Mouse (Mus musculus) MEL (cell line): ENCODE measurements around the gene Ephb2. TPM values are rescaled to one million over a fixed set of nuclear protein-coding genes. Genes with fewer than 3 reads are reported as not detected.

Source experiments
- DNase-seq: peaks from one replicate; pipeline ENCODE4 v3.0.0; 2011; ENCODE audit warnings: low read depth, low spot score
- H3K27ac ChIP-seq: 2 replicates; pipeline ENCODE4 v1.5.1; 2012; ENCODE audit warnings: low read depth, mild to moderate bottlenecking, control low read depth, low read length, moderate library complexity; ENCODE audit not compliant: control insufficient read depth
- H3K27me3 ChIP-seq, 2 experiments: fragments of 150-350 bp in 1 of 2; sonication (generic) in 1 of 2; 2 replicates each; pipeline ENCODE4 v1.6.1; 2012; ENCODE audit warnings: low read length in 2 of 2, mild to moderate bottlenecking in 2 of 2, improper control_type of control experiment in 1 of 2, moderate library complexity in 1 of 2; ENCODE audit not compliant: insufficient read depth in 2 of 2, control insufficient read depth in 1 of 2
- H3K36me3 ChIP-seq, 2 experiments: 2 replicates each; pipeline ENCODE4 v1.6.1; 2012 to 2014; ENCODE audit warnings: low read length in 2 of 2, improper control_type of control experiment in 1 of 2, inconsistent platforms in 1 of 2, mild to moderate bottlenecking in 1 of 2; ENCODE audit not compliant: insufficient read depth in 2 of 2, control insufficient read depth in 1 of 2
- H3K4me1 ChIP-seq, 2 experiments: fragments of 150-350 bp in 1 of 2; sonication (generic) in 1 of 2; 2 replicates each; pipeline ENCODE4 v1.6.1; 2012; ENCODE audit warnings: low read length in 2 of 2, improper control_type of control experiment in 1 of 2, mild to moderate bottlenecking in 1 of 2; ENCODE audit not compliant: insufficient read depth in 2 of 2, control insufficient read depth in 1 of 2
- H3K4me3 ChIP-seq, 2 experiments: fragments of 150-350 bp in 1 of 2; sonication (generic) in 1 of 2; 2 replicates each; pipeline ENCODE4 v1.5.1; 2012; ENCODE audit warnings: low read depth in 2 of 2, low read length in 2 of 2, mild to moderate bottlenecking in 2 of 2, moderate library complexity in 2 of 2, control low read depth in 1 of 2, improper control_type of control experiment in 1 of 2; ENCODE audit not compliant: control insufficient read depth in 1 of 2, insufficient read depth in 1 of 2
- H3K79me2 ChIP-seq: 2 replicates; pipeline ENCODE4 v1.6.1; 2012; ENCODE audit warnings: mild to moderate bottlenecking, low read length, moderate library complexity; ENCODE audit not compliant: control insufficient read depth, poor library complexity, insufficient read depth
- H3K9ac ChIP-seq: 2 replicates; pipeline ENCODE4 v1.6.1; 2012; ENCODE audit warnings: low read depth, mild to moderate bottlenecking, control low read depth, low read length, moderate library complexity; ENCODE audit not compliant: control insufficient read depth, poor library complexity, severe bottlenecking
- H3K9me3 ChIP-seq: fragments of 150-350 bp; sonication (generic); replicated peaks from 2 replicates; pipeline ENCODE4 v1.6.1; 2012; ENCODE audit warnings: mild to moderate bottlenecking, low read length, improper control_type of control experiment, moderate library complexity; ENCODE audit not compliant: insufficient read depth
- BHLHE40 ChIP-seq: IDR thresholded peaks from 2 replicates; pipeline ENCODE4 v1.6.1; 2012; ENCODE audit warnings: low read depth, mild to moderate bottlenecking, inconsistent platforms, low read length, improper control_type of control experiment, borderline replicate concordance
- CHD1 ChIP-seq: IDR thresholded peaks from 2 replicates; pipeline ENCODE4 v1.6.1; 2012; ENCODE audit warnings: low read depth, mild to moderate bottlenecking, inconsistent platforms, low read length, improper control_type of control experiment
- CHD2 ChIP-seq: IDR thresholded peaks from 2 replicates; pipeline ENCODE4 v1.6.1; 2011; ENCODE audit warnings: low read length, improper control_type of control experiment
- E2F4 ChIP-seq: IDR thresholded peaks from 2 replicates; pipeline ENCODE4 v1.6.1; 2011; ENCODE audit warnings: low read depth, low read length, improper control_type of control experiment, borderline replicate concordance
- ELF1 ChIP-seq: IDR thresholded peaks from 2 replicates; pipeline ENCODE4 v1.6.1; 2014; ENCODE audit warnings: low read depth, mild to moderate bottlenecking, inconsistent platforms, low read length, improper control_type of control experiment, moderate library complexity
- EP300 ChIP-seq, 2 experiments: IDR thresholded peaks; 2 replicates each; pipeline ENCODE4 v1.6.1; 2011; ENCODE audit warnings: improper control_type of control experiment in 2 of 2, low read length in 2 of 2, low read depth in 1 of 2, mild to moderate bottlenecking in 1 of 2
- ETS1 ChIP-seq: IDR thresholded peaks from 2 replicates; pipeline ENCODE4 v1.6.1; 2012; ENCODE audit warnings: low read depth, mild to moderate bottlenecking, inconsistent platforms, low read length, improper control_type of control experiment, moderate library complexity
- GATA1 ChIP-seq: IDR thresholded peaks from 2 replicates; pipeline ENCODE4 v1.6.1; 2011; ENCODE audit warnings: low read depth, low read length, improper control_type of control experiment
- HCFC1 ChIP-seq: IDR thresholded peaks from 2 replicates; pipeline ENCODE4 v1.6.1; 2012; ENCODE audit warnings: low read depth, mild to moderate bottlenecking, inconsistent platforms, low read length, improper control_type of control experiment, moderate library complexity
- JUND ChIP-seq: IDR thresholded peaks from 2 replicates; pipeline ENCODE4 v1.6.1; 2011; ENCODE audit warnings: low read depth, mild to moderate bottlenecking, improper control_type of control experiment, low read length
- MAFK ChIP-seq: IDR thresholded peaks from 2 replicates; pipeline ENCODE4 v1.6.1; 2011; ENCODE audit warnings: low read depth, mild to moderate bottlenecking, low read length, improper control_type of control experiment, borderline replicate concordance
- MAX ChIP-seq: IDR thresholded peaks from 2 replicates; pipeline ENCODE4 v1.6.1; 2011; ENCODE audit warnings: low read length, improper control_type of control experiment
- MAZ ChIP-seq: IDR thresholded peaks from 2 replicates; pipeline ENCODE4 v1.6.1; 2012; ENCODE audit warnings: low read depth, mild to moderate bottlenecking, inconsistent platforms, low read length, improper control_type of control experiment
- MXI1 ChIP-seq: IDR thresholded peaks from 2 replicates; pipeline ENCODE4 v1.6.1; 2011; ENCODE audit warnings: mild to moderate bottlenecking, low read depth, low read length, improper control_type of control experiment
- MYC ChIP-seq: IDR thresholded peaks from 2 replicates; pipeline ENCODE4 v1.6.1; 2011; ENCODE audit warnings: low read depth, mild to moderate bottlenecking, low read length, improper control_type of control experiment, moderate library complexity
- NELFE ChIP-seq: IDR thresholded peaks from 2 replicates; pipeline ENCODE4 v1.6.1; 2011; ENCODE audit warnings: low read depth, low read length, improper control_type of control experiment
- NRF1 ChIP-seq: IDR thresholded peaks from 2 replicates; pipeline ENCODE4 v1.6.1; 2014; ENCODE audit warnings: low read depth, mild to moderate bottlenecking, inconsistent platforms, low read length, improper control_type of control experiment, moderate library complexity; ENCODE audit not compliant: poor library complexity, insufficient read depth, severe bottlenecking
- POLR2AphosphoS2 ChIP-seq: IDR thresholded peaks from 2 replicates; pipeline ENCODE4 v1.6.1; 2011; ENCODE audit warnings: low read length, improper control_type of control experiment
- POLR2AphosphoS5 ChIP-seq: IDR thresholded peaks from 2 replicates; pipeline ENCODE4 v1.6.1; 2012; ENCODE audit warnings: low read depth, borderline replicate concordance, mild to moderate bottlenecking, inconsistent platforms, low read length, moderate library complexity, mixed read lengths
- RAD21 ChIP-seq: IDR thresholded peaks from 2 replicates; pipeline ENCODE4 v1.6.1; 2011; ENCODE audit warnings: mild to moderate bottlenecking, low read depth, low read length, improper control_type of control experiment
- RCOR1 ChIP-seq: IDR thresholded peaks from 2 replicates; pipeline ENCODE4 v1.6.1; 2012; ENCODE audit warnings: low read depth, mild to moderate bottlenecking, inconsistent platforms, low read length, improper control_type of control experiment
- SIN3A ChIP-seq: IDR thresholded peaks from 2 replicates; pipeline ENCODE4 v1.6.1; 2012; ENCODE audit warnings: low read length, improper control_type of control experiment, inconsistent platforms
- TAL1 ChIP-seq: IDR thresholded peaks from 2 replicates; pipeline ENCODE4 v1.6.1; 2012; ENCODE audit warnings: mild to moderate bottlenecking, inconsistent platforms, low read length, moderate library complexity, mixed read lengths
- TBP ChIP-seq: IDR thresholded peaks from 2 replicates; pipeline ENCODE4 v1.8.0; 2011; ENCODE audit warnings: low read depth, low read length, improper control_type of control experiment
- TCF12 ChIP-seq: IDR thresholded peaks from 2 replicates; pipeline ENCODE4 v1.6.1; 2014; ENCODE audit warnings: low read depth, mild to moderate bottlenecking, inconsistent platforms, low read length, improper control_type of control experiment, moderate library complexity
- UBTF ChIP-seq: IDR thresholded peaks from 2 replicates; pipeline ENCODE4 v1.6.1; 2012; ENCODE audit warnings: low read depth, mild to moderate bottlenecking, inconsistent platforms, low read length, improper control_type of control experiment, moderate library complexity, borderline replicate concordance; ENCODE audit not compliant: insufficient read depth
- USF1 ChIP-seq: IDR thresholded peaks from 2 replicates; pipeline ENCODE4 v1.6.1; 2014; ENCODE audit warnings: low read depth, mild to moderate bottlenecking, inconsistent platforms, low read length, improper control_type of control experiment, moderate library complexity
- USF2 ChIP-seq, 2 experiments: IDR thresholded peaks; 2 replicates each; pipeline ENCODE4 v1.6.1; 2011 to 2012; ENCODE audit warnings: improper control_type of control experiment in 2 of 2, low read length in 2 of 2, borderline replicate concordance in 1 of 2, inconsistent platforms in 1 of 2, low read depth in 1 of 2, mild to moderate bottlenecking in 1 of 2; ENCODE audit not compliant: insufficient read depth in 1 of 2
- ZC3H11A ChIP-seq: IDR thresholded peaks from 2 replicates; pipeline ENCODE4 v1.6.1; 2012; ENCODE audit warnings: low read depth, mild to moderate bottlenecking, inconsistent platforms, low read length, improper control_type of control experiment
- polyA plus RNA-seq, 2 experiments: library from polyadenylated mRNA; stranded (reverse) in 1 of 2; unstranded in 1 of 2; fragments of >175 nt in 1 of 2; fragments of >200 nt in 1 of 2; gene quantifications; 2 replicates each; pipeline versions ENCODE4 v1.2.1 to v1.2.4; 2012; ENCODE audit warnings: low replicate concordance in 2 of 2, low read depth in 1 of 2; ENCODE audit not compliant: insufficient read length in 2 of 2, insufficient read depth in 1 of 2, missing spikeins in 1 of 2
- total RNA-seq: library from RNA; depleted of rRNA; stranded (reverse); fragments of 300-350 nt; gene quantifications from 2 replicates; pipeline ENCODE4 v1.2.3, GENCODE M21; 2012

Gene Ephb2
- total and polyA plus RNA-seq, 3 experiments = 1.9 to 4.1 TPM; not detected in 1

GRCm38 (mm10) chr4:136720025-136720424 lies 115.8 kb downstream of the Ephb2 start:
- TF ChIP-seq MAX (peak; percentile 41; the same call in 1 of the 2 replicates), ELF1 (no peak), RCOR1 (peak; percentile 66), MXI1 (no peak; the same call in 1 of the 2 replicates), BHLHE40 (peak; percentile 51; the same call in 1 of the 2 replicates), EP300 (IDR thresholded peaks at IDR 0.05; ENCODE audit: low read depth in 1 of 2, low read length in 2 of 2) (peak in 1 of 2 experiments; percentile 58; a peak in 2 of 4 replicates), CHD1 (no peak), POLR2AphosphoS2 (no peak), CHD2 (no peak), TAL1 (no peak), TCF12 (peak; percentile 27; the same call in 1 of the 2 replicates), POLR2AphosphoS5 (no peak), MAZ (no peak), RAD21 (no peak), ZC3H11A (no peak), JUND (no peak), MAFK (no peak), ETS1 (peak; percentile 47; the same call in 1 of the 2 replicates), NRF1 (no peak), UBTF (no peak), NELFE (no peak), E2F4 (no peak), GATA1 (peak; percentile 49; the same call in 1 of the 2 replicates), HCFC1 (no peak), SIN3A (peak; percentile 29; the same call in 1 of the 2 replicates), TBP (no peak), USF2 (IDR thresholded peaks at IDR 0.05; ENCODE audit: borderline replicate concordance in 1 of 2, insufficient read depth in 1 of 2, low read depth in 1 of 2, low read length in 2 of 2) (peak in 1 of 2 experiments; percentile 44; a peak in 1 of 4 replicates), USF1 (peak; percentile 85), MYC (no peak)
- TF ChIP-seq, all 39 proteins: peak for 10
- peak; percentile 47 for DNase-seq
- H3K4me1 ChIP-seq = peaks cover 0 to 15% of the 10 kb centered on the region in 2 experiments; a peak in 3 of 4 replicates

More at GRCm38 (mm10) chr4:136720025-136720424, 115.8 kb downstream of the Ephb2 start:
- Histone ChIP-seq H3K9me3 (no peaks in the 10 kb centered on the region), H3K27ac (no peak overlapping the region), H3K27me3 (no peaks in the 10 kb centered on the region), H3K36me3 (peaks cover 0 to 7% of the 10 kb centered on the region in 2 experiments; a peak in 1 of 4 replicates), H3K79me2 (no peaks in the 10 kb centered on the region), H3K4me3 (0 out of 4 replicates have a peak overlapping the region, but pooled peaks of 1 of the 2 experiments have one; percentile 24), H3K9ac (no peak overlapping the region)
